Comparison of ENCODE assay signal across 12 mouse cellular contexts in the genomic region with DNA sequence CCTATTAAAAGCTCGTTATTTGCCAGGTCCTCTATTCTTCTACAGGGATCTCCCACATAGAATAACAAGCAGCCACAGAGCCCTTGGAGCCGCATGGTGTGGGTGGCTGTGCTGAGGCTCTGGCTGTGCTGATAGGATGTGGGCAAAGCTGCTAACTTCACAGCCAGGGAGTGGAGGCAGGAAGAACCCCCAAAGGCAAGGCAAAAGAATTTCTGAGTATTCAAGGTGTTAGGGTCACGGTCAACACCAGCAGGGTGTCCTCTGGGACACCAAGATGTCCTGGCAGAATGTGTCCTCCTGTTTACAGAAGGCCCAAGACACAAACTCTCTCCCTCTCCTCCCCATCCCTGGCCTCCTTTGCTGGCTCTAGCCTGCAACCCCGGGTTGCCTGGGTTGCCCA. TPM values are rescaled to one million over a fixed set of nuclear protein-coding genes. Genes with fewer than 3 reads are reported as not detected.
DNase-seq lines count a peak whose midpoint lies in the region; ATAC-seq and TF ChIP-seq lines count a peak whose summit lies in the region.
"Had no signal": no experiment of that assay in that cellular context is flagged by ENCODE, and none has a peak within 500 bp of the region (broad histone marks: within the 10 kb centered on the region; RNA-seq: fewer than 3 reads in every experiment).

No protein-coding gene starts in this region.

- peak overlapping the region; percentile 78 for H3K9ac ChIP-seq in liver, embryonic 14.5 days (replicated peaks)
- H3K9ac ChIP-seq: neural tube, embryonic 13.5 days had no signal

- peak; percentile 52 for DNase-seq in right cerebral cortex, adult 18-20 months
- no peak for DNase-seq in right cerebral cortex, postnatal 14 days
- no peak for DNase-seq in embryonic facial prominence, embryonic 10.5 days (ENCODE audit: low spot score)
- DNase-seq in liver, embryonic 14.5 days (ENCODE audit: low read depth in 3 of 3, low spot score in 3 of 3): peak in 2 of 3 experiments; percentile 60
- DNase-seq in thymus, postnatal 25 days: peak; percentile 72
- no peak for DNase-seq in lung, postnatal 25 days (ENCODE audit: low spot score)
- no peak for DNase-seq in frontal cortex, postnatal 25 days (ENCODE audit: low spot score in 2 of 2)
- DNase-seq: kidney, postnatal 4 days had no signal

- peak; percentile 59 for ATAC-seq in liver, embryonic 14.5 days (ENCODE audit: insufficient read depth)

- WGBS in embryonic facial prominence, embryonic 10.5 days: 75% methylated on average over 4 of the region's 4 CpGs
- WGBS in liver, embryonic 14.5 days (ENCODE audit: insufficient replicate concordance): 16% methylated on average over 4 of the region's 4 CpGs

- H3K27me3 ChIP-seq in embryonic facial prominence, embryonic 10.5 days (replicated peaks; ENCODE audit: low read depth, poor library complexity, severe bottlenecking): no peaks in the 10 kb centered on the region
- H3K27me3 ChIP-seq in liver, embryonic 14.5 days (ENCODE audit: control insufficient read depth, insufficient read depth, low read length): no peaks in the 10 kb centered on the region
- H3K27me3 ChIP-seq: neural tube, embryonic 13.5 days had no signal

- H3K4me1 ChIP-seq in embryonic facial prominence, embryonic 10.5 days: peaks cover 33% of the 10 kb centered on the region
- peaks cover 53 to 75% of the 10 kb centered on the region in 2 experiments for H3K4me1 ChIP-seq in liver, embryonic 14.5 days (replicated peaks; ENCODE audit: control insufficient read depth in 2 of 2, insufficient read depth in 2 of 2, low read length in 1 of 2)
- H3K4me1 ChIP-seq: neural tube, embryonic 13.5 days had no signal

- no peak overlapping the region for H3K4me3 ChIP-seq in embryonic facial prominence, embryonic 10.5 days
- H3K4me3 ChIP-seq in liver, embryonic 14.5 days (ENCODE audit: insufficient read depth in 1 of 2, low read depth in 2 of 2, low read length in 2 of 2): peak overlapping the region in 1 of 2 experiments; percentile 9; a peak in 1 of 4 replicates
- H3K4me3 ChIP-seq: neural tube, embryonic 13.5 days had no signal

- peak overlapping the region; percentile 57; the same call in 1 of the 2 replicates for H3K27ac ChIP-seq in embryonic facial prominence, embryonic 10.5 days (replicated peaks)
- H3K27ac ChIP-seq in liver, embryonic 14.5 days: peak overlapping the region; percentile 98
- H3K27ac ChIP-seq: neural tube, embryonic 13.5 days had no signal

- H3K4me2 ChIP-seq in liver, embryonic 14.5 days (ENCODE audit: low read depth): peak overlapping the region; percentile 85
- H3K4me2 ChIP-seq: neural tube, embryonic 13.5 days had no signal

- TF ChIP-seq CTCF in liver, embryonic 14.5 days (IDR thresholded peaks at IDR 0.05; ENCODE audit: low read depth): no peak

- no peaks in the 10 kb centered on the region for H3K9me3 ChIP-seq in embryonic facial prominence, embryonic 10.5 days
- H3K9me3 ChIP-seq in liver, embryonic 14.5 days (ENCODE audit: control insufficient read depth, low read length): no peaks in the 10 kb centered on the region
- H3K9me3 ChIP-seq: neural tube, embryonic 13.5 days had no signal

- no peak for TF ChIP-seq EP300 in liver, embryonic 14.5 days (IDR thresholded peaks at IDR 0.05; ENCODE audit: low read depth)

- H3K36me3 ChIP-seq in embryonic facial prominence, embryonic 10.5 days (replicated peaks): no peaks in the 10 kb centered on the region
- H3K36me3 ChIP-seq in liver, embryonic 14.5 days (replicated peaks; ENCODE audit: control insufficient read depth, insufficient read depth, low read depth): no peaks in the 10 kb centered on the region
- H3K36me3 ChIP-seq: neural tube, embryonic 13.5 days had no signal

RNA-seq across cellular contexts. Expression of gene Il10rb, which starts 36.5 kb away (rescaled TPM):
- 7.8 and 8.9 TPM in 2 replicates for polyA plus RNA-seq in embryonic facial prominence, embryonic 10.5 days (2016; fragmentation: Nextera tagmentation; extraction: Ambion mirVana)
- 12.4 and 12.7 TPM in 2 replicates for polyA plus RNA-seq in liver, embryonic 14.5 days (2012; rRNA removed)
- 24.9 and 28.7 TPM in 2 replicates for polyA plus RNA-seq in liver, embryonic 14.5 days (2014; fragmentation: Nextera tagmentation; extraction: Ambion mirVana)

RNA-seq across cellular contexts. Expression of gene Ifnar1, which starts 42.6 kb away (rescaled TPM):
- polyA plus RNA-seq in embryonic facial prominence, embryonic 10.5 days (2016; fragmentation: Nextera tagmentation; extraction: Ambion mirVana): 56.9 and 57.6 TPM in 2 replicates
- 9.3 and 11.6 TPM in 2 replicates for polyA plus RNA-seq in liver, embryonic 14.5 days (2012; rRNA removed)
- 15.4 and 16.2 TPM in 2 replicates for polyA plus RNA-seq in liver, embryonic 14.5 days (2014; fragmentation: Nextera tagmentation; extraction: Ambion mirVana)

RNA-seq across cellular contexts. Expression of gene Gm21970, which starts 50.9 kb away (rescaled TPM):
- polyA plus RNA-seq in embryonic facial prominence, embryonic 10.5 days (2016; fragmentation: Nextera tagmentation; extraction: Ambion mirVana): not detected in 2 replicates
- polyA plus RNA-seq in liver, embryonic 14.5 days (2012; rRNA removed): 0.04 and 0.14 TPM in 2 replicates
- polyA plus RNA-seq in liver, embryonic 14.5 days (2014; fragmentation: Nextera tagmentation; extraction: Ambion mirVana): 0.67 TPM in 1 of 2 replicates, not detected in the other
- polyA plus RNA-seq: heart, postnatal 0 days; lung, embryonic 16.5 days; neural tube, embryonic 13.5 days; stomach, embryonic 16.5 days had no signal

Comparison
In these comparisons a context has a peak if more than half of its experiments do, and no peak if none do; other contexts are left out.
1. DNase-seq: peak in right cerebral cortex, adult 18-20 months (single experiment), liver, embryonic 14.5 days (2 of 3) and thymus, postnatal 25 days (single experiment); none in right cerebral cortex, postnatal 14 days (single experiment), embryonic facial prominence, embryonic 10.5 days (single experiment), lung, postnatal 25 days (single experiment) and frontal cortex, postnatal 25 days (0 of 2).